Mouse (Mus musculus): ENCODE data around the gene Cma1. TPM values are rescaled to one million over a fixed set of nuclear protein-coding genes. Genes with fewer than 3 reads are reported as not detected.

Gene Cma1
- polyA plus RNA-seq, 1 experiment, result 1.9 TPM

GRCm38 (mm10) chr14:55922475-55923232 lies 21.8 kb downstream of the Cma1 start:
- DNase-seq (ENCODE audit: low read depth), result no peak

GRCm38 (mm10) chr14:55918240-55919082 lies 26.0 kb downstream of the Cma1 start:
- peak; percentile 96 for DNase-seq (ENCODE audit: low read depth)
- TF ChIP-seq POLR2A (IDR thresholded peaks at IDR 0.05; ENCODE audit: borderline replicate concordance, extremely low read depth, insufficient read depth, insufficient read length, poor library complexity, severe bottlenecking) (no peak), CTCF (IDR thresholded peaks at IDR 0.05; ENCODE audit: borderline replicate concordance, extremely low read depth, insufficient read depth, insufficient read length) (peak; percentile 82; the same call in 1 of the 2 replicates)

More at GRCm38 (mm10) chr14:55922475-55923232, 21.8 kb downstream of the Cma1 start:
- no peak for TF ChIP-seq POLR2A (IDR thresholded peaks at IDR 0.05; ENCODE audit: borderline replicate concordance, extremely low read depth, insufficient read depth, insufficient read length, poor library complexity, severe bottlenecking)
- TF ChIP-seq CTCF (IDR thresholded peaks at IDR 0.05; ENCODE audit: borderline replicate concordance, extremely low read depth, insufficient read depth, insufficient read length), result no peak

GRCm38 (mm10) chr14:55913406-55913805 lies 31.1 kb downstream of the Cma1 start:
- no peak for TF ChIP-seq CTCF (IDR thresholded peaks at IDR 0.05; ENCODE audit: borderline replicate concordance, extremely low read depth, insufficient read depth, insufficient read length)
- TF ChIP-seq POLR2A (IDR thresholded peaks at IDR 0.05; ENCODE audit: borderline replicate concordance, extremely low read depth, insufficient read depth, insufficient read length, poor library complexity, severe bottlenecking), result no peak

GRCm38 (mm10) chr14:55905518-55905917 lies 39.0 kb downstream of the Cma1 start:
- TF ChIP-seq CTCF (IDR thresholded peaks at IDR 0.05; ENCODE audit: borderline replicate concordance, extremely low read depth, insufficient read depth, insufficient read length) (peak; percentile 40; the same call in 1 of the 2 replicates), POLR2A (IDR thresholded peaks at IDR 0.05; ENCODE audit: borderline replicate concordance, extremely low read depth, insufficient read depth, insufficient read length, poor library complexity, severe bottlenecking) (no peak)
- DNase-seq (ENCODE audit: low read depth), result no peak

More at GRCm38 (mm10) chr14:55913406-55913805, 31.1 kb downstream of the Cma1 start:
- DNase-seq (ENCODE audit: low read depth), result no peak

GRCm38 (mm10) chr14:55900414-55900755 lies 44.1 kb downstream of the Cma1 start:
- no peak for TF ChIP-seq CTCF (IDR thresholded peaks at IDR 0.05; ENCODE audit: borderline replicate concordance, extremely low read depth, insufficient read depth, insufficient read length)
- TF ChIP-seq POLR2A (IDR thresholded peaks at IDR 0.05; ENCODE audit: borderline replicate concordance, extremely low read depth, insufficient read depth, insufficient read length, poor library complexity, severe bottlenecking), result no peak
- DNase-seq (ENCODE audit: low read depth), result no peak

- TF ChIP-seq CTCF (IDR thresholded peaks at IDR 0.05; ENCODE audit: borderline replicate concordance, extremely low read depth, insufficient read depth, insufficient read length) (no peak), POLR2A (IDR thresholded peaks at IDR 0.05; ENCODE audit: borderline replicate concordance, extremely low read depth, insufficient read depth, insufficient read length, poor library complexity, severe bottlenecking) (peak; percentile 39; the same call in 1 of the 2 replicates)
- DNase-seq (ENCODE audit: low read depth), result peak; percentile 97
Observed at GRCm38 (mm10) chr14:55899701-55900413, 44.6 kb downstream of the Cma1 start, which contains the start of gene Sdr39u1. Gene Sdr39u1 (minus strand): TSS chr14:55900293.

- TF ChIP-seq CTCF (IDR thresholded peaks at IDR 0.05; ENCODE audit: borderline replicate concordance, extremely low read depth, insufficient read depth, insufficient read length) (no peak), POLR2A (IDR thresholded peaks at IDR 0.05; ENCODE audit: borderline replicate concordance, extremely low read depth, insufficient read depth, insufficient read length, poor library complexity, severe bottlenecking) (no peak)
- DNase-seq (ENCODE audit: low read depth), result no peak
Observed at GRCm38 (mm10) chr14:55898947-55899346, 45.5 kb downstream of the Cma1 start.

- TF ChIP-seq POLR2A (IDR thresholded peaks at IDR 0.05; ENCODE audit: borderline replicate concordance, extremely low read depth, insufficient read depth, insufficient read length, poor library complexity, severe bottlenecking), result no peak
- no peak for TF ChIP-seq CTCF (IDR thresholded peaks at IDR 0.05; ENCODE audit: borderline replicate concordance, extremely low read depth, insufficient read depth, insufficient read length)
- no peak for DNase-seq (ENCODE audit: low read depth)
Observed at GRCm38 (mm10) chr14:55897671-55898070, 46.8 kb downstream of the Cma1 start.

Other genes with a start within 250 kb of the Cma1 start
- 0.96 and 1.2 TPM in 2 replicates for gene Tgm1, start 230.7 kb downstream of the Cma1 start, polyA plus RNA-seq (2012; rRNA removed)
- gene Rabggta, start 222.4 kb downstream of the Cma1 start, polyA plus RNA-seq (2012; rRNA removed), result 64.9 and 72.8 TPM in 2 replicates
- gene Dhrs1, start 199.0 kb downstream of the Cma1 start, polyA plus RNA-seq (2012; rRNA removed), result 67.1 and 88.2 TPM in 2 replicates
- gene Nop9, start 199.0 kb downstream of the Cma1 start, polyA plus RNA-seq (2012; rRNA removed), result 24.6 and 27.9 TPM in 2 replicates
- gene Cideb, start 186.2 kb downstream of the Cma1 start, polyA plus RNA-seq (2012; rRNA removed), result 0.60 and 0.76 TPM in 2 replicates
- 0.29 and 0.38 TPM in 2 replicates for gene Ltb4r2, start 183.2 kb downstream of the Cma1 start, polyA plus RNA-seq (2012; rRNA removed)
- 0.45 and 0.71 TPM in 2 replicates for gene Ltb4r1, start 178.7 kb downstream of the Cma1 start, polyA plus RNA-seq (2012; rRNA removed)
- 3.5 and 7.8 TPM in 2 replicates for gene Adcy4, start 160.6 kb downstream of the Cma1 start, polyA plus RNA-seq (2012; rRNA removed)
- gene Ripk3, start 155.8 kb downstream of the Cma1 start, polyA plus RNA-seq (2012; rRNA removed), result 2.5 and 2.6 TPM in 2 replicates
- gene Nfatc4, start 121.5 kb downstream of the Cma1 start, polyA plus RNA-seq (2012; rRNA removed), result 22.3 and 26.2 TPM in 2 replicates
- gene Nynrin, start 90.7 kb downstream of the Cma1 start, polyA plus RNA-seq (2012; rRNA removed), result 14.1 and 24.1 TPM in 2 replicates
- gene Cbln3, start 60.3 kb downstream of the Cma1 start, polyA plus RNA-seq (2012; rRNA removed), result 0.43 and 0.51 TPM in 2 replicates
- gene Khnyn, start 59.7 kb downstream of the Cma1 start, polyA plus RNA-seq (2012; rRNA removed), result 13.4 and 13.7 TPM in 2 replicates
- 97.6 and 120 TPM in 2 replicates for gene Sdr39u1, start 44.4 kb downstream of the Cma1 start, polyA plus RNA-seq (2012; rRNA removed)
- gene Cma2, start 6.3 kb upstream of the Cma1 start, polyA plus RNA-seq (2012; rRNA removed), result not detected in 2 replicates
- gene Mcpt1, start 73.3 kb upstream of the Cma1 start, polyA plus RNA-seq (2012; rRNA removed), result 0.06 and 0.08 TPM in 2 replicates
- gene Mcpt9, start 85.8 kb upstream of the Cma1 start, polyA plus RNA-seq (2012; rRNA removed), result not detected in 2 replicates
- gene Mcpt2, start 97.4 kb upstream of the Cma1 start, polyA plus RNA-seq (2012; rRNA removed), result not detected in 2 replicates
- gene Mcpt4, start 117.6 kb upstream of the Cma1 start, polyA plus RNA-seq (2012; rRNA removed), result 0.18 and 0.22 TPM in 2 replicates
- 0.08 TPM in 1 of 2 replicates, not detected in the other for gene Mcpt8, start 140.6 kb upstream of the Cma1 start, polyA plus RNA-seq (2012; rRNA removed)
- gene Ctsg, start 157.9 kb upstream of the Cma1 start, polyA plus RNA-seq (2012; rRNA removed), result 0.08 and 0.25 TPM in 2 replicates
- 0.10 TPM in 1 of 2 replicates, not detected in the other for gene Gzme, start 175.9 kb upstream of the Cma1 start, polyA plus RNA-seq (2012; rRNA removed)
- gene Gzmd, start 187.9 kb upstream of the Cma1 start, polyA plus RNA-seq (2012; rRNA removed), result not detected in 2 replicates
- gene Gzmg, start 214.9 kb upstream of the Cma1 start, polyA plus RNA-seq (2012; rRNA removed), result 0.15 TPM in 1 of 2 replicates, not detected in the other
- not detected in 2 replicates for gene Gzmn, start 229.9 kb upstream of the Cma1 start, polyA plus RNA-seq (2012; rRNA removed)

Measured in brain, embryonic 14.5 days (tissue).